Mouse (Mus musculus): ENCODE results near the gene Troap.
"Not testable (repeated sequence)": the region's sequence is repeated elsewhere in the genome, so short reads cannot be mapped to it uniquely, and the experiment has no call there.

Troap gene

DNA sequence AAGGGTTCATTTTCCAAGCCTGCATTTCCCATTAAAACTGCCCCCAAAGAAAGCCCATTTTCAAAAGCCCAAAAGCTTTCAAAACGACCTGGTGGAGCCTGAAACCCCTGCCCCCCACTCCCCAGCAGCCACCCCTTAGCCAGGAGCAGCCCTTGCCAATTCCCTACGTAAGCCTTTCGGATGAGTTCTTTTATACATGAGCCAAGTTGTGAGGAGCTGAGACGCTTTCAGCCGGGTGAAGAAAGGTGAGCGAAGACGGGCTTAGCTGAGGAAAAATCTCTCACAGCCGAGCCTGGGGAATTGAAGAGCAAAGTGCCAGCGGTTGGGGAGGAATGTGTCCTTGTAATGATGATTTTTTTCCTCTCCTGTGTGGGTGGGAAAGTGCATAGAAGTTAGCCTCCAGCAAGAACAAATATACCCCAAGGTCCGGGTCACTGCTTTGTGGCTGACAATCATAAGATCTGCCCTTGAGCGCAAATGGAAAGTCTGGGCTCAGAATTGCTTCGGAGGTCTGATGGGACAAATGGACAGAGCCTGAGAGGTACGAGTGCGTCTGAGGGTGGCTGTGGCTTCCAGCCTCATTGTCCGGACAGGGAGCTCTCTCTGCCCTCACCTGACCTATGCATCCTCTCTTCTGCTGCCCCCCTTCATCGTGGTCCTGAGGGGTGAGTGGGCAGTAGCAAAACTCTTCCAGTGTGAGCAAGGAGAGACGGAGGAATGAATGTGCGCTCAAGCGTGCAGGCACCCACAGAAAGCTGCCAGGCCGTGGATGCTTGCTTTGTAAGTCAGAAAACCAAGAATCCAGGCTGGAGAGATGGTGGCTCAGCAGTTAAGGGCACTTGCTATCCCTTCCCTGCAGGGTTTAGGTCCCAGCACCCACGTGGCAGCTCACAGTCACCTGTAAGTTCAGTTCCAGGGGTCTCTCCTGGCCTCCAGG lies 33.2 kb upstream of the Troap start:
- no peak for DNase-seq

DNA sequence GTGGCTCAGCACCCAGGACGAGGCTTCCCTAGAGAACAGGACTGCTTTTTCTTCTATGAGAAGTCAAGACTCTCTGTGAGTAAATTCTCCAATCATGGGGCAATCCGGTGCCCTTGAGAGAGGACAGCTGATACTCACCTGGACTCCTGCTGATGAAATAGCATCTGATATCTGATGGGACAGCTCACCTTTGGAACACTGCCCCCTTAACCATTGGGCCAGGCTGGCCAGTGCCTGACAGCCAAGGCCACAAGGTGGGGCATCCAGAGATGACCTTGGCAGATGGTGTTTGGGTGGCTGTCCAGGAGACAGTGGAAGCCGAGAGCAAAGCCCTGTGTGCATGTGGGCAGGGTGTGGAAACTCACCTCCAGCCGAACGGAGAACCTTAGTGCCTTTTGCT lies 32.0 kb upstream of the Troap start:
- DNase-seq, result no peak

DNA sequence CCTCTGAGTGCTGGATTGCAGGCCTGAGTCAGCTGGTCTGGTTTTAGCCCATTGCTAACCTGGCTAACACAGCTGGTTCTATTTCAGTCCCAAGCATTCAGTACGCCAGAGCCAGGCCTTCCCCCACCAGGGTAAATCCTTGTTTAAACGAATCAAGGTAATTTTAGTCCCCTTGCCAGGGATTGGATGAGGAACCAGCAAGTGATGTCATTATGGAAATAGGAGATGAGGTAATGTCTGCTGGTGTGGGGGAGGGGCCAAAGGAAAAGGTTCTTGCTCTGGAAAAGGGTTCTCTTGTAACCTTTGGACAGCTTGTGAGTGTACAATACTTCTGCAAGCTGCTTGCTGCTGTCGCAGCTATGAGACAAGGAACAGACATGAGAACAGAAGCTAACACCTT lies 29.5 kb upstream of the Troap start:
- peak; percentile 34 for DNase-seq

DNA sequence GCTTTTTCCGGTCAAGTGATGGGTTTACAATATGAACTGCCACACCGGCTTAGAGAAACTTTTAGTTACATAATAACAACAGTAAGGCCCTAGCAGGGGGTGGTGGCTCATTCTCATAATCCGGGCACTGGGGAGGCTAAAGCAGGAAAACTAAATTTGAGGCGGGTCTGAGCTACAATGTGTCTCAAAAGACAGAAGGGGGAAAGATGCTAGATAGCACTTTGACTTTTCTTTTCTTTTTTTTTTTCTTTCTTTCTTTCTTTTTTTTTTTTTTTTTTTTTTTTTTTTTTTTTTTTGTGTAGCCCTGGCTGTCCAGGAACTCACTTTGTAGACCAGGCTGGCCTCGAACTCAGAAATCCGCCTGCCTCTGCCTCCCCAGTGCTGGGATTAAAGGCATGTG lies 28.6 kb upstream of the Troap start:
- DNase-seq, result not testable (repeated sequence)

DNA sequence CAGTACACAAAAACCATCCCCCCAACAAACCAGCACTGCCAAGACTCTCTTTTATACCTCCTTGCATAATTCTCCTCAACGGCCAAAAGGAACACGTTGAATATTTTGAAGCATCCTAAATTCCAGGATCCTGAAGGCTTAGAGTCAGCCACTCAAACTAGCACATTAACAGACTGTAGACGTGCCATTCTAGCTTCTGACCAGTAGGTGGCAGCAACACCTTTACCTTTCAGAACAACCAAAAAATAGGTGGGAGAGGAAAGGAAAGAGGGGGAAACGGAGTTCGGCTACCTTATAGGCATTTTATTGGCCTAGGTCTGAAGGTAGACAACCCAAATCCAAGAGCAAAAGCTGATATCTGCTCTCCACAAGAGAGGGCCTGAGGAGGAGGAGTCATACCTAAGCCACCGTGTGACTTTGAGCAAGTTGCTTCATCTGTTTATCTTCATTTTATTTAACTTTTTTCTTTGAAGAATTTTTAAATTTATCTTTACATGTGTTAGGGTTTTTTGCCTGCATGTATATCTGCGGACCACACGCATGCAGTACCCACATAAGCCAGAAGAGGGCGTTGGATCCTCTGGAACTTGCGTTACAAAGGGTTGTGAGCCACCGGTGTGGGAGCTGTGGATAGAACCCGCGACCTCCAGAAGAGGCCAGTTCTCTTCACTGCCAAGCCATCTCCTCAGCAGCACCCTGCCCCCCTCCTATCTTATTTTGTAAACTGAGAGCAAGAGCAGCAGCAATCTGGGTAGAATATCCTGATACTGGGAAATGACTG lies 24.7 kb upstream of the Troap start:
- peak; percentile 50 for DNase-seq

DNA sequence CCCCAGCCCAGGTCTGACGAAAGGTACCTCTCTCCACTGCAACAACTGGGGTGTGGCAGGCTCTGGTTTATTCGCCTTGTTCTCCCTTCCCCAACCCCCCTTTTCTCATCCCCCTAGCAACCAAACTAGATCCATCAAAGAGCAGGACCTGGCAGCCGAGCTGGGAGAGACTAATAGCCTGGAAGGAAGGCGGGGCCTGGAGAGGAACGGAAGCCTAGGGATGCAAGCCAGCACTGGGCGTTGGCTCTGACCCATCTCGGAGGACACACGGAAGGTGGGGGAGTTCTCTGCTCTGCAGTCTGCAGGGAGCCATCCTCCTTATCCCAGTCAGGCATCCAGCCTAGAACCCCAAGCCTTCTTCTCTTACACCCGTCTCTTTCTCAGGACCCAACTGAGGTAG lies 21.0 kb upstream of the Troap start:
- no peak for DNase-seq

DNA sequence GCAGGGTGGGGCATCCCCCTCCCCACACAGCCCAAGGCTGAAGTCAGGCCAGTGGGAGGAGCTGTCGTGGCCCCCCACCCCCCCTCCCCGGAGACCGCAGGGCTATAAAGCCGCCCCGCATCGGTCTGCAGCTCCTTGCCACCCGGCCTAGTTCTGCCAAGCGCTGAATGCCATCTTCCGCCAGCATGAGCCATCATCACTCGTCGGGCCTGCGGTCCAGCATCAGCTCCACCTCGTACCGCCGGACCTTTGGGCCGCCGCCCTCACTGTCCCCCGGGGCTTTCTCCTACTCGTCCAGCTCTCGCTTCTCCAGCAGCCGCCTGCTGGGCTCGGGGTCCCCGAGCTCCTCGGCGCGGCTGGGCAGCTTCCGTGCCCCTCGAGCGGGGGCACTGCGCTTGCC lies 19.3 kb upstream of the Troap start, which contains the start of gene Prph:
Prph (plus strand) TSS at position 135 of the 400 bp plus-strand sequence.
- no peak for DNase-seq

DNA sequence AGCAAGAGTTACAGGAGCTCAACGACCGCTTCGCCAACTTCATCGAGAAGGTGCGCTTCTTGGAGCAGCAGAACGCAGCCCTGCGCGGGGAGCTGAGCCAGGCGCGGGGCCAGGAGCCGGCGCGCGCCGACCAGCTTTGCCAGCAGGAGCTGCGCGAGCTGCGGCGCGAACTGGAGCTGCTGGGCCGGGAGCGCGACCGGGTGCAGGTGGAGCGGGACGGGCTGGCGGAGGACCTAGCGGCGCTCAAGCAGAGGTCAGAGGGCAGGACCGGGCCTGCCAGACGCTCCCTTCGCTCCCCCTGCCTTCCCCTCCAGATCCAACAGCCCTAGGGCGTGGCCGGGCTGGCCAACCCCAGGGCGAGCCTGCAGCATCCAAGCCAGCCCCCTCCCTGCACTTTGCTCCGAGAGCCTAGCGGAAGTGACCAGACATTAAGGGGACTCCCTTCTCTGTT lies 18.8 kb upstream of the Troap start:
- peak; percentile 51 for DNase-seq

DNA sequence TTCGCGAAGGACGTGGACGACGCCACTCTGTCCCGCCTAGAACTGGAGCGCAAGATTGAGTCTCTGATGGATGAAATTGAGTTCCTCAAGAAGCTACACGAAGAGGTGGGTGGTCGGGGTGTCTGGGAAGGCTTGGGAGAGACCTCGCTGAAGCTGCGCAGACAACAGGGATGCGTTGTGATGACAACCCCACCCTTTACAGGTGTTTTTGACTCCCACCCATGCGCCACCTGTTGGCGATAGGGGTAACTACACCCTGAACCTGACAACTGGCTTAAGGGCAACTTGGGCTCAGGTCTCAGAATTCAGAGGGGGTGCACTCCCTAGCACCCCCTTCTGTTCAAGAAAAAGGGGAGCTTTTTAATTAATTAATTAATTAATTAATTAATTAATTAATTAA lies 18.0 kb upstream of the Troap start:
- DNase-seq, result no peak

DNA sequence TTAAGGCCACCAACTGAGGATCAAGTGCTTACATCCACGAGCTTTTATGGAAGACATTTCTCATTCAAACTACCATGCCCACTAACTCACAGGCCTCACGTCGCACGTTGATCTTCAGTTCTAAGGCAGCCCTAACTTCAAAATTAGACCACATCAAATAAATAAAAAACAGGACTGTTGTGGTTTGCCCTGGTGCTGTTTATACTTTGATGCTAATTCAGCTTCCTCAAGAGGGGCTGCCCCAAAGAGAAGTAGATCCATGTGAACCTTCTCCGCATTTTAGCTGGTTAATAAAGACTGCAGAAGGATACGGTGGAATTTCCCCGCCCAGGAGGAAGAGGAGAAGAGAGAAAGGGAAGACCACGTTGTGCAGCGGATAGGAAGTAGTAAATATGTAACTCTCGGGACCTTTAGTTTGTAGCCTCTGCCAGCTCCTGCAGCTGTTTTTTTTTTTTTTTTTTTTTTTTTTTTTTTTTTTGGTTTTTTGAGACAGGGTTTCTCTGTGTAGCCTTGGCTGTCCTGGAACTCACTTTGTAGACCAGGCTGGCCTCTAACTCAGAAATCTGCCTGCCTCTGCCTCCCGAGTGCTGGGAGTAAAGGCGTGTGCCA lies 8.7 kb upstream of the Troap start:
- no peak for DNase-seq

DNA sequence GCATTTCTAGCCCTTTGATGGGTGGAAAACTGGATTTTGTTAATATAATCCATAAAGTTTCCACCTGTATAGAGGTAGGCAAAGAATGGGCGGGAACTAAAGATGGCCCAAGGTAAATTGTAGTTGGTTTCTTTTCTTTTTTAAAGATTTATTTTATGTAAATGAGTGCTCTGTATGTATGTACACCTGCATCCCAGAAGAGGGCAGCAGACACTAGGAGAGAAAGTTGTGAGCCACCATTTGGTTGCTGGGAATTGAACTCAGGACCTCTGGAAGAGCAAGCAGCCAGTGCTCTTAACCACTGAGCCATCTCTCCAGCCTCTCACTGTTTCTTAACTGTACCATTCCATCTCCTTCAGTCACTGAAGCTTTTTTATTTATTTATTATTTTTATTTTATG lies 2.4 kb upstream of the Troap start:
- no peak for DNase-seq

DNA sequence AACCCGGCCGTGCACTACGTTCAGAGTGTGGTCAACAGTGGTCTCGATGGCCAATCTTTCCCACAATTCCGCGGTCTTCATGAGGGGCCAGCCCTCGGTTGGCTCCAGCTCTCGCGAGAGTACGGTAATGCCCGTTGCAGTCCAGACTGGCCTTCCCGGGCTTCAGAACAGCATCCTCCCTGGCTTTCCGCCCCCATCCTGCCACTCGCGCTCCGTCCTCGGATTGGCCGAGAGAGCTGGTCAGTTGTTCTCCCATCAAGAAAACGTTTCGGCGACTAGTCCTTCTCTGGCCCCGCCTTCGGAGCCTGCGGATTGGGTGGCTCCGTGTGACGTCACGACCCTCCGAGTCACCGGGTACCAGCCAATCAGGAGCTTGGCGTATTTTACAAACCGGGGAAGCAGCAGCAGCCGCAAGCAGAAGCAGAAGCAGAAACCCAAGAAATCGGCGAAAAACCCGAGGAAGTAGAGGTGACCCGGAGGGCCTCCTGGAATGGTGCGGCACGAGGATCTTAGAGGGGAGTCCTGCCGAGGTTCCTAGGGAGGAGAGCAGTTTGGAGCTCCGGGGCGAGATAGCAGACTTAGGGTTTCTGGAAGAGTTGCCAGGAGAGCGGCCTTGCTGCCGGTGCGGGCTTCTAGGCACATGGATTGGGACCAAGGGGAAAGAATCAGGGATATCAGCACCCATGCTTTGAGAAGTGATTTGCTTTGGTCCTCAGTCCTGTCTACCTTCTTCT lies 392 bp downstream of the Troap start:
- DNase-seq, result peak; percentile 98

DNA sequence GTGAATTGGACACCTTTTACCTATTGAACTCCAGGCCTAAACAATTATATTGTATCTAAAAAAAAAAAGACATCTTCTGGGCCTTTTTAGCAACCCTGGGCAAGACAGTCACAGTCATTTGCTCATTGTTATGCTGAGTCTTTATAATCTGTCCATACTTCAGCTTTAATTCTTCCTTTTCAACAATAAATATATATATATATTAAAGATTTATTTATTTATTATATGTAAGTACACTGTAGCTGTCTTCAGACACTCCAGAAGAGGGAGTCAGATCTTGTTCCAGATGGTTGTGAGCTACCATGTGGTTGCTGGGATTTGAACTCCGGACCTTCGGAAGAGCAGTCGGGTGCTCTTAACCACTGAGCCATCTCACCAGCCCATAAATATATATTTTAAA lies 1.6 kb downstream of the Troap start:
- DNase-seq, result not testable (repeated sequence)

DNA sequence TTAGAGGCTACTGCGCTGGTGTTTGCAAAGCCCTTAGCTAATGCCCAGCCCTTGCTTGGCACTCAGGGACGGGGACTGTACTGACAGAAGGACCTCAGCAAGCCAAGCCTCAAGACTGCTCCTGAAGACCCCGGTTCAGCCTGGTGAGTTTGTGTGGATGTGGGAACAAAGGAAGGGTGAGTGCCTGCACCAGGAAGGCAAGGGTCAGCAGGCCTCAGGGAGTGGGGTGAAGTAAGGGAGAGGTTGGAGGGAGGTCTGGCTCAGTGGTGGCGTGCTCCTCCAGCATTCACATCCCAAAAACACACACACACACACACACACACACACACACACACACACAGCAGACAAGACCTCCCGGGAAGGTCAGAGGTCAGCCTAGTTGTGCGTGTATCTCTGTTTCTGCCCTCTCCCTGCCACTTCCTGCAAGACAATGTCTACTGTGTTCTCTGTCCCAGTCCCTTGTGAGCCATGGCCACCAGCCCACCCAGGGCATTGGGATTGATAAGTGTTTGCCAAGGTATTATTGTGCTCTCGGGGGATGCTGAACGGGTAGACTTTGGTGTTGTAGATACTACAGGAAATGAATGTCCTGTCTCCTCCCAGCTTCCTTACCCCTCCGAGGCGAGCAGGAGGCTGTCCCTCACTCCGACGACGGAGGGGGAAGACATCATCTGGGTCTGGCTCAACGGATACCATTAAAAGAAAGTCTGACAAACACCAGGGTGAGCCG lies 4.0 kb downstream of the Troap start:
- DNase-seq, result no peak

DNA sequence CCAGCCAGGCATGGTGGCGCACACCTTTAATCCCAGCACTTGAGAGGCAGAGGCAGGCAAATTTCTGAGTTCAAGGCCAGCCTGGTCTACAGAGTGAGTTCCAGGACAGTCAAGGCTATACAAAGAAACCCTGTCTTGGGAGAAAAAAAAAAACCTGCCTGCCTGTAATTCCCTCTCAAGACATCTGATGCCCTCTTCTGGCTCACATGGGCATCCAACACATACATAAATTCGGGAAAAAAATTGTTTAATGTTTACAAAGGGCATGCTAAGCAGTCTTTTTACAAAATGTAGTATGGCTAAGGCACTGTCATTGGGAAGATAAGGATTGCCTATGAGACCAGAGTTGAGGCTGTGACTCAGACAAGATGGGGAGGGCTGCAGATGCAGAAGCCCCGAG lies 5.4 kb downstream of the Troap start:
- no peak for DNase-seq

DNA sequence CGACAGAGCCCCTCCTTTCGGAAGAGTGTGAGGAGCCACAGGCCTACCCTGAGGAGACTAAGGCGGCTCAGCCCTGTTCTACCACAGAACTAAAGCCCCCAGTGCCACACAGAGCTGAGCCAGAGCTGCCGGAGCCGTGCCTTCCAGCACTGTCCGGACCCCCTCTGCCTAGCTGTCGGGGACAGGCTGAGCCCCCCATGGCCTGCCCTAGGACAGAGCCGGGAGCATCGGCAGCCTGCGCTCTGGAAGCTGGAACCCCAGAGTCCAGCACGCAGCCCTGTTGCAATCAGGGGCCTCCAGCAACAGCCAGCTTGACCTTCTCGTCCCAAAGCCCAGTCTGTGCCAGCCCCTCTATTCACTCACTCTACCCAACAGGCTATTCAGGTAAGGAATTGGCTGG lies 7.9 kb downstream of the Troap start:
- DNase-seq, result no peak

DNA sequence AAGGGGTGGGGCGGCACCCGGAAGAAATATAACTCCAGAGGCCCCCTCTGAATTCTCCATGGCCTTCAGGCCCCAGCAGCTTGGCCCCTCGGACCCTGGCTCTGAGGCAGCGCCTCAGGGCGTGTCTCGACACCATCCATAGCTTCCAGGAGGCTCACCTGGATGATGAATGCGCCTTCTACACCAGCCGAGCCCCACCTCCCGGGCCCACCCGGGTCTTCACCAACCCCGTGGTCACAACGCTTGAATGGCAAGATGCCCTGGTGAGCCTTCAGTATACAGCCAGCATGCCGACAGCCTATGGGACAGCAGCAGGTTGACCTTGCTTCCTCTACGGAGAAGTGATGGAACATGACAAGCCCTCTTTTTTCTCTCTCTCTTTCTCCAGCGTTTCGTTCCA lies 8.5 kb downstream of the Troap start:
- DNase-seq, result no peak

DNA sequence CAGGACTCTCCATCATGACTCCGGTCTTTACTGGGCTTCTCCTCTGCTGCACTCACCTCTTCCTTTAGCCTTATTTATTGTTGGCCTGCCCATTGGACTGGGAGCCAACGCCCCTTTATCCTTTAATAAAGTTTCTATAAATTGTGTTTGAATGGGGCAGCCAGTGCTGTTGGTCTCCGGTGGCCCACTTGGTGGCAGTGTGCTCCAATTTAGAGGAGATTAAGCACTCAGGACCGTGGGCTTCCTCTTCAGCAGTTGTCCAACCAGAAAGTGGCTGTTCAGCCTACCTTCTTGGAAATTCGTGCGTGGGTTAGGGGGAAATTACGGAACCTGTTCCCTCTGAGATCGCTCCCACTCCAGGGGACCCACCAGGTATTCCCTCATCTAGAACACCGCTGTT lies 8.9 kb downstream of the Troap start:
- peak; percentile 55 for DNase-seq

DNA sequence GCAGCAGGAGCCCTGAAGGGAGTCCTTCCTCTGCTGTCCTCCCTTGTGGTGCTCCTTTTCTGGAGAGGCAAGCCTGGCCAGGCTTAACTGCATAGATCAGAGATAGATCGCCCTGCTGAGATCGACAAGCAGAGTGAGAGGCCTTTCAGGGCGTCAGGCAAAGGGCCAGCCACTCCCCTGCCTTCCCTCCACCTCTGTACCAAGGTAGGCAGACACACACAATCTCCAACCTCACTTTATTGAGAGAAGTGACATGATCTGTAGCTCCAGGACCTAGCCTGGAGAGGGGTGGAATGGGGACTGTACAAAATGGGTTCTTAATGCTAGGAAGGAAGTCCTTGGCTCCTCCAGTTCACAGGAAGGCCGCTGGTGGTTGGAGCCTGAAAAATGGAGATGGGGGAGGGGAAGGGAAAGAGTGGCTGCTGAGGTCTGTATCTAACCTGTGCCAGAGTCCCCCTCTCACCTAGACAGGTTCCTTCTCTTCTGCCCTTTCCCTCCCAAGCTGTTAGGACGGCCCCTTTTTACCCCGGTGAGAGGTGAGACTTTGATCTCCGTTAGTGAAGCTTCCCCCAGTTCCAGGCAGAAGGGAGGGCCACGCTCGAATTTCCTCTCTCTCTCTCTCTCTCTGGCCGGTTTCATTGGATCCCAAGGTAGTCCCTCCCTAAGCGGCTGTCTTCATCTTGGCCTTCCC lies 9.6 kb downstream of the Troap start:
- DNase-seq, result no peak

DNA sequence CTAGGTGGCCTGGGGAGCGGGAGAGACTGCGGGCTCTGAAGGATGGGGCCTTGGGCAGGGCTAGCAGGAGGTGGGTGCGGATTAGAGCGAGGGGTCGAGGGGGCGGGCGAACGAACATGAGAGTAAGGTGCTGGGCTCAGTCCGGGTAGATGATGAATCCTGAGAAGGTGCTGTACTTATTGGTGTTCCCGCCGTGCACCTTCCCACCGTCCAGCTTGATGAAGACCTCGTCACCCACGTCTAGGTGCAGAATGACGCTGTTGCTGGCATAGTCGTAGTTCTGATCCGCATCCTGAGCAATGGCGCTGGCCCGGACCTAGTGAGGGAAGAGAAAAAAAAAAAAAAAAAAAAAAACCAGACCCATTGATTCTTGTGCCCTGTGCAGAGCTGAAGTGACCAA lies 10.2 kb downstream of the Troap start:
- no peak for DNase-seq

DNA sequence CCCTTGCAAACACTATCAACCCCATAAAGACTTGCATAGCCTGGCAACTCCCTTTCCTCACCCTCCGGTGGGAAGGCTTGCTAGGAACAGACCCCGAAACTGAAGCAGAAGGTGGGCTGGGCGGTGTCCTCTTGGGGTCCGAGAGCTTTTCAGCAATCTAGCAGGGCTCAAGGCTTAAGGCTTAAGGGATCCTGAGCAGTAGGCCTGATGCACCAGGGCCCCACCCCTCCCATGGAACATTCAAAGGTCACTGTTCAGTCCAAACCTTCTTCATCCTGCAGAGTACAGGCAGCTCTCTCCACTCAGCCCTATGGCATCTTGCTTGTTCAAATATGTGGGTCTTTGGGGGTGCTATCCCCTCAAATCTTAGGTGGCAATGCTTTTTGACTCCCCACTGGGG lies 11.6 kb downstream of the Troap start:
- DNase-seq, result no peak
